Mouse (Mus musculus): Measurements from ENCODE around the gene Stat4. TPM values are rescaled to one million over a fixed set of nuclear protein-coding genes. Genes with fewer than 3 reads are reported as not detected.

The Stat4 gene
- polyA plus RNA-seq, 1 experiment from 2014 or later: 2.3 TPM

- H3K4me1 ChIP-seq (ENCODE audit: control insufficient read depth, insufficient read depth, low read length): no peaks in the 10 kb centered on the region; the same call in 1 of the 2 replicates
- peak; percentile 40 for DNase-seq (ENCODE audit: low spot score)
- H3K4me2 ChIP-seq (ENCODE audit: low read depth, low read length): no peak overlapping the region
- no peaks in the 10 kb centered on the region for H3K27me3 ChIP-seq (ENCODE audit: control insufficient read depth, insufficient read depth, low read length)
- H3K27ac ChIP-seq (replicated peaks; ENCODE audit: low read depth, low read length): no peak overlapping the region
- no peak overlapping the region for H3K9ac ChIP-seq (replicated peaks; ENCODE audit: low read length)
- ATAC-seq (replicated peaks; ENCODE audit: insufficient number of reproducible peaks, low FRiP score, low TSS enrichment, low read depth): no peak
- WGBS: 50% methylated on average over 9 of the region's 9 CpGs
- H3K9me3 ChIP-seq (replicated peaks; ENCODE audit: control insufficient read depth, low read length): no peaks in the 10 kb centered on the region
- no peaks in the 10 kb centered on the region for H3K36me3 ChIP-seq (replicated peaks; ENCODE audit: control insufficient read depth, insufficient read depth, low read depth, low read length)
- no peak overlapping the region for H3K4me3 ChIP-seq (ENCODE audit: low read depth, low read length)
Observed at GRCm38 (mm10) chr1:52149934-52150346, 163.0 kb downstream of the Stat4 start.

GRCm38 (mm10) chr1:52150676-52151075 lies 163.7 kb downstream of the Stat4 start:
- H3K9ac ChIP-seq (replicated peaks; ENCODE audit: low read length): no peak overlapping the region
- DNase-seq (ENCODE audit: low spot score): no peak
- WGBS: 54% methylated on average over 11 of the region's 11 CpGs
- no peak overlapping the region for H3K4me3 ChIP-seq (ENCODE audit: low read depth, low read length)
- H3K4me2 ChIP-seq (ENCODE audit: low read depth, low read length): no peak overlapping the region
- no peaks in the 10 kb centered on the region; the same call in 1 of the 2 replicates for H3K4me1 ChIP-seq (ENCODE audit: control insufficient read depth, insufficient read depth, low read length)
- 0 out of 2 replicates have a peak, but pooled peaks have one; percentile 25 for ATAC-seq (replicated peaks; ENCODE audit: insufficient number of reproducible peaks, low FRiP score, low TSS enrichment, low read depth)
- no peak overlapping the region for H3K27ac ChIP-seq (replicated peaks; ENCODE audit: low read depth, low read length)
- H3K9me3 ChIP-seq (replicated peaks; ENCODE audit: control insufficient read depth, low read length): no peaks in the 10 kb centered on the region
- no peaks in the 10 kb centered on the region for H3K27me3 ChIP-seq (ENCODE audit: control insufficient read depth, insufficient read depth, low read length)
- no peaks in the 10 kb centered on the region for H3K36me3 ChIP-seq (replicated peaks; ENCODE audit: control insufficient read depth, insufficient read depth, low read depth, low read length)

DNA sequence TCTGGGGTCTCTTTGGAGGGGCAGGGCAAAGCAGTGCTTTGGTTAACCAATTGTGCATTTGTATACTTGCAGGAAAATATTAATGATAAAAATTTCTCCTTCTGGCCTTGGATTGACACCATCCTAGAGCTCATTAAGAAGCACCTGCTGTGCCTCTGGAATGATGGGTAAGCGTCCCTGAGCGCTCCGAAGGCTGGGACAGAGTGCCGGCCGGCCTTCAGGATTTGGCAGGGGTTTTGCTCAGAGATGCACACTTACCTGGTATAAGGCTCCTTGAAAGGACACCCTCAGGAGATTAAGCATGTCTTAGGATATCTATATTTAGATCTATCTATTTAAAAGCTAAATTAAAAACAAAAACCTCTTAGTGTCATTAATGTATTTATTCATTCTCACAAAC lies 164.2 kb downstream of the Stat4 start:
- H3K9me3 ChIP-seq (replicated peaks; ENCODE audit: control insufficient read depth, low read length): no peaks in the 10 kb centered on the region
- H3K36me3 ChIP-seq (replicated peaks; ENCODE audit: control insufficient read depth, insufficient read depth, low read depth, low read length): no peaks in the 10 kb centered on the region
- 95% methylated on average over 5 of the region's 5 CpGs for WGBS
- DNase-seq (ENCODE audit: low spot score) (no peak), ATAC-seq (replicated peaks; ENCODE audit: insufficient number of reproducible peaks, low FRiP score, low TSS enrichment, low read depth) (no peak)
- H3K9ac ChIP-seq (replicated peaks; ENCODE audit: low read length): no peak overlapping the region
- H3K4me1 ChIP-seq (ENCODE audit: control insufficient read depth, insufficient read depth, low read length): no peaks in the 10 kb centered on the region; the same call in 1 of the 2 replicates
- H3K27ac ChIP-seq (replicated peaks; ENCODE audit: low read depth, low read length): no peak overlapping the region
- no peaks in the 10 kb centered on the region for H3K27me3 ChIP-seq (ENCODE audit: control insufficient read depth, insufficient read depth, low read length)
- no peak overlapping the region for H3K4me2 ChIP-seq (ENCODE audit: low read depth, low read length)
- no peak overlapping the region for H3K4me3 ChIP-seq (ENCODE audit: low read depth, low read length)

- H3K4me2 ChIP-seq (ENCODE audit: low read depth, low read length): no peak overlapping the region
- DNase-seq (ENCODE audit: low spot score) (no peak), ATAC-seq (replicated peaks; ENCODE audit: insufficient number of reproducible peaks, low FRiP score, low TSS enrichment, low read depth) (no peak)
Observed at GRCm38 (mm10) chr1:52152369-52152768, 165.4 kb downstream of the Stat4 start.

GRCm38 (mm10) chr1:52152936-52153335 lies 166.0 kb downstream of the Stat4 start:
- no peaks in the 10 kb centered on the region for H3K36me3 ChIP-seq (replicated peaks; ENCODE audit: control insufficient read depth, insufficient read depth, low read depth, low read length)
- ATAC-seq (replicated peaks; ENCODE audit: insufficient number of reproducible peaks, low FRiP score, low TSS enrichment, low read depth) (no peak), DNase-seq (ENCODE audit: low spot score) (no peak)
- no peak overlapping the region for H3K27ac ChIP-seq (replicated peaks; ENCODE audit: low read depth, low read length)
- H3K27me3 ChIP-seq (ENCODE audit: control insufficient read depth, insufficient read depth, low read length): no peaks in the 10 kb centered on the region
- H3K4me2 ChIP-seq (ENCODE audit: low read depth, low read length): no peak overlapping the region
- H3K9ac ChIP-seq (replicated peaks; ENCODE audit: low read length): no peak overlapping the region
- H3K4me3 ChIP-seq (ENCODE audit: low read depth, low read length): no peak overlapping the region
- WGBS: 30% methylated on average over 3 of the region's 3 CpGs
- no peaks in the 10 kb centered on the region for H3K9me3 ChIP-seq (replicated peaks; ENCODE audit: control insufficient read depth, low read length)
- no peaks in the 10 kb centered on the region; the same call in 1 of the 2 replicates for H3K4me1 ChIP-seq (ENCODE audit: control insufficient read depth, insufficient read depth, low read length)

More at GRCm38 (mm10) chr1:52152369-52152768, 165.4 kb downstream of the Stat4 start:
- H3K36me3 ChIP-seq (replicated peaks; ENCODE audit: control insufficient read depth, insufficient read depth, low read depth, low read length): no peaks in the 10 kb centered on the region
- no peak overlapping the region for H3K9ac ChIP-seq (replicated peaks; ENCODE audit: low read length)
- H3K4me3 ChIP-seq (ENCODE audit: low read depth, low read length): no peak overlapping the region
- 64% methylated on average over 13 of the region's 13 CpGs for WGBS
- no peaks in the 10 kb centered on the region for H3K9me3 ChIP-seq (replicated peaks; ENCODE audit: control insufficient read depth, low read length)
- no peaks in the 10 kb centered on the region for H3K27me3 ChIP-seq (ENCODE audit: control insufficient read depth, insufficient read depth, low read length)
- H3K4me1 ChIP-seq (ENCODE audit: control insufficient read depth, insufficient read depth, low read length): no peaks in the 10 kb centered on the region; the same call in 1 of the 2 replicates
- no peak overlapping the region for H3K27ac ChIP-seq (replicated peaks; ENCODE audit: low read depth, low read length)

DNA sequence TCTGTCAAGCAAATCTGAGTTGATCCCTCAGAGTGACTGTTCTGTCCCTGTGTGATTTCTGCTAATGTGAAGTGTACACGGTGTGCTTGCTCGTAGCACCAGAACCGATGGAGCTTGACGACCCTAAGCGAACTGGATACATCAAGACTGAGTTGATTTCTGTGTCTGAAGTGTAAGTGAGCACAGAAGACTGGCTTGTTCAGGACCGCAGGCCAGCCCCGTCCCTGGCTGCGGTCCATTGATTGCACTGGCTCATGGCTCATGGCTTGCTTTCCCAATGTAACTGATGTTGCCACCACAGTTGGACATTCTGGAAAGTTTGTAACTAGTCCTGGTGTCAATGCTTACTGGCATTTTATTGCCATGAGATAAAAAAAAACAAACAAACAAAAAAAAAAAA lies 167.9 kb downstream of the Stat4 start:
- no peak overlapping the region for H3K9ac ChIP-seq (replicated peaks; ENCODE audit: low read length)
- H3K36me3 ChIP-seq (replicated peaks; ENCODE audit: control insufficient read depth, insufficient read depth, low read depth, low read length): no peaks in the 10 kb centered on the region
- no peak for DNase-seq (ENCODE audit: low spot score)
- H3K27me3 ChIP-seq (ENCODE audit: control insufficient read depth, insufficient read depth, low read length): no peaks in the 10 kb centered on the region
- H3K27ac ChIP-seq (replicated peaks; ENCODE audit: low read depth, low read length): no peak overlapping the region
- 89% methylated on average over 8 of the region's 8 CpGs for WGBS
- no peak overlapping the region for H3K4me2 ChIP-seq (ENCODE audit: low read depth, low read length)
- H3K9me3 ChIP-seq (replicated peaks; ENCODE audit: control insufficient read depth, low read length): no peaks in the 10 kb centered on the region
- no peaks in the 10 kb centered on the region for H3K4me1 ChIP-seq (ENCODE audit: control insufficient read depth, insufficient read depth, low read length)
- H3K4me3 ChIP-seq (ENCODE audit: low read depth, low read length): no peak overlapping the region
- ATAC-seq (replicated peaks; ENCODE audit: insufficient number of reproducible peaks, low FRiP score, low TSS enrichment, low read depth): no peak

DNA sequence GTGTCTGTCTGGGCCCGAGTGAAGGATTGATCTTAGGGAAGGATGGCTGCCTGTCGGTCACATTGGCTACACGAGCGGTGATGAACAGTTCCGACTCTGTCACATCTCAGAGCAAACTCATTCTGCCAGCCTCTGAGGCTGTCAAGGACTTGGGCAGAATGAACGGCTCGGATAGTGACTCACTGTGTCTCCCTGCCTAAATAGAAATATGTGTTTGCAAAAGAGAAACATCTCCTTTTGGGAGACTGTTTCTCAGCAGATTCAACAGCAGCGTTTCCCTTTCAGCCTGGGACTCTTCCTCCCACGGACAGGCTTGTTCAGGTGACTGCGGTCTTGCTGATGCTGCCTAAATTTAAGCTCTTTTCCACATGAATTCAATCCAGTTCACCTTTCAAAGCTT lies 169.4 kb downstream of the Stat4 start:
- DNase-seq (ENCODE audit: low spot score) (no peak), ATAC-seq (replicated peaks; ENCODE audit: insufficient number of reproducible peaks, low FRiP score, low TSS enrichment, low read depth) (no peak)
- H3K9me3 ChIP-seq (replicated peaks; ENCODE audit: control insufficient read depth, low read length): no peaks in the 10 kb centered on the region
- H3K9ac ChIP-seq (replicated peaks; ENCODE audit: low read length): no peak overlapping the region
- no peaks in the 10 kb centered on the region for H3K4me1 ChIP-seq (ENCODE audit: control insufficient read depth, insufficient read depth, low read length)
- no peaks in the 10 kb centered on the region for H3K36me3 ChIP-seq (replicated peaks; ENCODE audit: control insufficient read depth, insufficient read depth, low read depth, low read length)
- no peak overlapping the region for H3K4me2 ChIP-seq (ENCODE audit: low read depth, low read length)
- no peaks in the 10 kb centered on the region for H3K27me3 ChIP-seq (ENCODE audit: control insufficient read depth, insufficient read depth, low read length)
- no peak overlapping the region for H3K27ac ChIP-seq (replicated peaks; ENCODE audit: low read depth, low read length)
- no peak overlapping the region for H3K4me3 ChIP-seq (ENCODE audit: low read depth, low read length)
- WGBS: 87% methylated on average over 10 of the region's 10 CpGs
